Mouse (Mus musculus): ENCODE measurements around the gene Wdr31.

- no peak for TF ChIP-seq POLR2A (IDR thresholded peaks at IDR 0.05; ENCODE audit: borderline replicate concordance, low read depth, low read length)
- no peak for TF ChIP-seq CTCF (IDR thresholded peaks at IDR 0.05; ENCODE audit: low read depth, low read length)
Measured at GRCm38 (mm10) chr4:62429616-62430015, 41.1 kb downstream of the Wdr31 start.

Data from bone marrow macrophage, adult 2 months (primary cell).